ENCODE assay signal across 29 mouse cellular contexts in the genomic region with DNA sequence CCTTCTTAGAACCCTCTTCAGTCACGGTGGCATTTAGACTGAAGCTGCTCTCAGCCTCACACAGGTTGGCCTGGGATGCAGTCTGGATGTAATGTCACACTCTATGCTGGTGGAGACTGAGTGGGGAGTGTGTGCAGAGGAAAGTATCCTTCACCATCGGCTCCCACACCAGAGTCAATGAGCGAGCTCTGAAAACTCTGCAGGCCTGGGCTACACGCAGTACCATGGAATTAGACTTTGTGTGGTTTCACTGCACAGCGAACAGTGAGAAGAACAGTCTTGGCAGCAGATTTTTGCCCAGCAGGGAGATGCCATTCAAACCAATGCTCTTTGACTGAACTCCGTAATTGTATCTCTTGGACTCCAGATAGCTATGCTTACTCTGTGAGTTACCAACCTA.
DNase-seq lines count a peak whose midpoint lies in the region; ATAC-seq lines count a peak whose summit lies in the region.
"Had no signal": no experiment of that assay in that cellular context is flagged by ENCODE, and none has a peak within 500 bp of the region (broad histone marks: within the 10 kb centered on the region; RNA-seq: fewer than 3 reads in every experiment).

No protein-coding gene starts in this region.

- H3K36me3 ChIP-seq in liver, embryonic 12.5 days, result no peaks in the 10 kb centered on the region
- H3K36me3 ChIP-seq: embryonic facial prominence, embryonic 15.5 days; forebrain, embryonic 15.5 days; heart, embryonic 10.5 days; heart, embryonic 15.5 days; hindbrain, embryonic 10.5 days; hindbrain, embryonic 13.5 days; intestine, embryonic 15.5 days; kidney, embryonic 15.5 days had no signal

- WGBS in liver, embryonic 12.5 days (ENCODE audit: insufficient replicate concordance), result 75% methylated on average over 6 of the region's 6 CpGs

- intact Hi-C loops in gastrocnemius, postnatal 14 days (cut with DNase I; ENCODE audit: low total_unique reads), result no loop called here

- H3K27ac ChIP-seq in liver, embryonic 12.5 days, result no peak overlapping the region
- H3K27ac ChIP-seq: embryonic facial prominence, embryonic 15.5 days; forebrain, embryonic 15.5 days; heart, embryonic 10.5 days; heart, embryonic 15.5 days; hindbrain, embryonic 10.5 days; hindbrain, embryonic 13.5 days; intestine, embryonic 15.5 days; kidney, embryonic 15.5 days had no signal

- no peak overlapping the region for H3K9ac ChIP-seq in liver, embryonic 12.5 days
- H3K9ac ChIP-seq: embryonic facial prominence, embryonic 15.5 days; forebrain, embryonic 15.5 days; heart, embryonic 15.5 days; hindbrain, embryonic 13.5 days; intestine, embryonic 15.5 days; kidney, embryonic 15.5 days had no signal

- H3K27me3 ChIP-seq in liver, embryonic 12.5 days (replicated peaks), result no peaks in the 10 kb centered on the region
- H3K27me3 ChIP-seq: embryonic facial prominence, embryonic 15.5 days; forebrain, embryonic 15.5 days; heart, embryonic 15.5 days; hindbrain, embryonic 13.5 days; intestine, embryonic 15.5 days; kidney, embryonic 15.5 days; Patski had no signal

- H3K4me1 ChIP-seq in liver, embryonic 12.5 days, result no peaks in the 10 kb centered on the region; the same call in 1 of the 2 replicates
- H3K4me1 ChIP-seq: embryonic facial prominence, embryonic 15.5 days; forebrain, embryonic 15.5 days; intestine, embryonic 15.5 days had no signal

- no peak overlapping the region for H3K4me2 ChIP-seq in liver, embryonic 12.5 days
- H3K4me2 ChIP-seq: embryonic facial prominence, embryonic 15.5 days; forebrain, embryonic 15.5 days; heart, embryonic 15.5 days; hindbrain, embryonic 13.5 days; intestine, embryonic 15.5 days; kidney, embryonic 15.5 days had no signal

- ATAC-seq in liver, embryonic 12.5 days, result no peak
- ATAC-seq: forebrain, embryonic 15.5 days; hindbrain, embryonic 16.5 days; intestine, embryonic 15.5 days; Patski had no signal

- H3K9me3 ChIP-seq in liver, embryonic 12.5 days (replicated peaks), result no peaks in the 10 kb centered on the region
- H3K9me3 ChIP-seq: embryonic facial prominence, embryonic 15.5 days; forebrain, embryonic 15.5 days; heart, embryonic 10.5 days; heart, embryonic 15.5 days; hindbrain, embryonic 10.5 days; hindbrain, embryonic 13.5 days; intestine, embryonic 15.5 days; kidney, embryonic 15.5 days had no signal

- no peak overlapping the region for H3K4me3 ChIP-seq in liver, embryonic 12.5 days
- H3K4me3 ChIP-seq: embryonic facial prominence, embryonic 15.5 days; forebrain, embryonic 15.5 days; heart, embryonic 10.5 days; heart, embryonic 15.5 days; hindbrain, embryonic 10.5 days; hindbrain, embryonic 13.5 days; intestine, embryonic 15.5 days; kidney, embryonic 15.5 days had no signal

- peak; percentile 28 to 40 for DNase-seq in cerebellum, postnatal 10 days
- no peak for DNase-seq in cerebellum, adult 9-10 months
- DNase-seq in gastrocnemius, adult 18-20 months (ENCODE audit: low spot score), result peak; percentile 43
- DNase-seq in gastrocnemius, postnatal 14 days, result no peak
- peak; percentile 72 for DNase-seq in heart, adult 11 months
- no peak for DNase-seq in heart, adult 8-10 months (ENCODE audit: low spot score)
- DNase-seq in gastrocnemius, postnatal 25 days, result peak; percentile 22
- DNase-seq: adrenal gland, postnatal 10 days; adrenal gland, postnatal 36 days; cerebellum, adult 11 months; cerebellum, adult 2 months; cerebellum, postnatal 36 days; embryo, embryonic 11 days; heart, adult 18-20 months; heart, postnatal 10 days; heart, postnatal 36 days; kidney, adult 11 months; kidney, adult 8-10 months had no signal

Comparison
In these comparisons a context has a peak if more than half of its experiments do, and no peak if none do; other contexts are left out.
1. DNase-seq: peak in cerebellum, postnatal 10 days (2 of 2), gastrocnemius, adult 18-20 months (single experiment), heart, adult 11 months (single experiment) and gastrocnemius, postnatal 25 days (single experiment); none in cerebellum, adult 9-10 months (single experiment), gastrocnemius, postnatal 14 days (single experiment) and heart, adult 8-10 months (single experiment).